Mouse (Mus musculus) neural tube, embryonic 12.5 days (tissue): ENCODE results near the gene Chst8. TPM values are rescaled to one million over a fixed set of nuclear protein-coding genes. Genes with fewer than 3 reads are reported as not detected.

Experiments used
- ATAC-seq: fragments of 200-750 bp; cut with Nextera tagmentation; 2 replicates; pipeline ENCODE4 v1.8.0; 2017; ENCODE audit warnings: low read depth, mild to moderate bottlenecking, moderate TSS enrichment, moderate library complexity; ENCODE audit not compliant: low FRiP score
- H3K27ac ChIP-seq: fragments of 300-500 bp; sonication (generic); 2 replicates; pipeline ENCODE4 v1.5.1; 2016
- H3K27me3 ChIP-seq: fragments of 300-500 bp; sonication (generic); replicated peaks from 2 replicates; pipeline ENCODE4 v1.6.1; 2016; ENCODE audit warnings: mild to moderate bottlenecking
- H3K36me3 ChIP-seq: fragments of 300-500 bp; sonication (generic); 2 replicates; pipeline ENCODE4 v1.6.1; 2016; ENCODE audit warnings: mild to moderate bottlenecking
- H3K4me1 ChIP-seq: fragments of 300-500 bp; sonication (generic); 2 replicates; pipeline ENCODE4 v1.6.1; 2016
- H3K4me2 ChIP-seq: fragments of 300-500 bp; sonication (generic); replicated peaks from 2 replicates; pipeline ENCODE4 v1.6.1; 2016; ENCODE audit warnings: mild to moderate bottlenecking
- H3K4me3 ChIP-seq: fragments of 300-500 bp; sonication (generic); 2 replicates; pipeline ENCODE4 v1.5.1; 2016
- H3K9ac ChIP-seq: fragments of 300-500 bp; sonication (generic); 2 replicates; pipeline ENCODE4 v1.6.1; 2016; ENCODE audit warnings: mild to moderate bottlenecking
- H3K9me3 ChIP-seq: fragments of 300-500 bp; sonication (generic); 2 replicates; pipeline ENCODE4 v1.6.1; 2016; ENCODE audit warnings: mild to moderate bottlenecking
- whole genome bisulfite sequencing: fragments of 180-500 bp; shearing (Covaris S2); methylation state at CpG from one replicate; pipeline ENCODE4 v1.1.7; 2016; 5-methylcytosine and 5-hydroxymethylcytosine counted together
- polyA plus RNA-seq: library from polyadenylated mRNA; unstranded; fragments of >200 nt; fragmentation: Nextera tagmentation; extraction: Ambion mirVana; gene quantifications from 2 replicates; pipeline ENCODE4 v1.2.1, GENCODE M21; 2016

Gene Chst8
- polyA plus RNA-seq, 1 experiment from 2014 or later, result 42.4 TPM

GRCm38 (mm10) chr7:34773309-34773708 is 39.2 kb downstream of the Chst8 start:
- H3K27me3 ChIP-seq, result no peaks in the 10 kb centered on the region
- H3K4me1 ChIP-seq, result peaks cover 26% of the 10 kb centered on the region
- ATAC-seq, result no peak
- H3K4me2 ChIP-seq, result peak overlapping the region; percentile 31; the same call in 1 of the 2 replicates
- H3K9ac ChIP-seq, result no peak overlapping the region
- H3K36me3 ChIP-seq, result no peaks in the 10 kb centered on the region
- WGBS, result 45% methylated on average over 5 of the region's 5 CpGs
- H3K27ac ChIP-seq, result peak overlapping the region; percentile 51
- H3K4me3 ChIP-seq, result no peak overlapping the region
- H3K9me3 ChIP-seq, result no peaks in the 10 kb centered on the region

DNA sequence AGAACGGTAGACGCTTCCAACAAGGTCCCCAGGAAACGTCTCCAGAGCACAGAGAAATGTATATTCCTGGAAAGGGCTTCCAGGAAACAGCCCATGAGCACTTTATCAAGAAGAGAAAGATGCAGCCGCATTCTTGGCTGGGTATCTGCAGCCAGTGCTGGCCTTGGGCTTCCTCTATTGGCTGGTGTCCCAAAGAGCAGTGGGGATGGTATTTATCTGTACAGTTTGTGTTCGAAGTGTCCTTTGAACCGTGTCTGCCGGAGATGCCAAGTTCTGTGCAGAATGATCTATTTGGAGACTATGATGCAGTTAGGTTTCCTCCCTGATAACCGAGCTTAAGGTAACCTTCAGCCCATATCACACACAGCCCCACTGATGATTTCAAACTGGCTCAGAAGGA is 43.0 kb downstream of the Chst8 start:
- Histone ChIP-seq H3K4me1 (peaks cover 29% of the 10 kb centered on the region), H3K27ac (no peak overlapping the region), H3K4me3 (no peak overlapping the region), H3K9me3 (no peaks in the 10 kb centered on the region), H3K36me3 (no peaks in the 10 kb centered on the region), H3K27me3 (no peaks in the 10 kb centered on the region), H3K4me2 (no peak overlapping the region), H3K9ac (no peak overlapping the region)
- no peak for ATAC-seq
- 86% methylated on average over 8 of the region's 8 CpGs for WGBS

DNA sequence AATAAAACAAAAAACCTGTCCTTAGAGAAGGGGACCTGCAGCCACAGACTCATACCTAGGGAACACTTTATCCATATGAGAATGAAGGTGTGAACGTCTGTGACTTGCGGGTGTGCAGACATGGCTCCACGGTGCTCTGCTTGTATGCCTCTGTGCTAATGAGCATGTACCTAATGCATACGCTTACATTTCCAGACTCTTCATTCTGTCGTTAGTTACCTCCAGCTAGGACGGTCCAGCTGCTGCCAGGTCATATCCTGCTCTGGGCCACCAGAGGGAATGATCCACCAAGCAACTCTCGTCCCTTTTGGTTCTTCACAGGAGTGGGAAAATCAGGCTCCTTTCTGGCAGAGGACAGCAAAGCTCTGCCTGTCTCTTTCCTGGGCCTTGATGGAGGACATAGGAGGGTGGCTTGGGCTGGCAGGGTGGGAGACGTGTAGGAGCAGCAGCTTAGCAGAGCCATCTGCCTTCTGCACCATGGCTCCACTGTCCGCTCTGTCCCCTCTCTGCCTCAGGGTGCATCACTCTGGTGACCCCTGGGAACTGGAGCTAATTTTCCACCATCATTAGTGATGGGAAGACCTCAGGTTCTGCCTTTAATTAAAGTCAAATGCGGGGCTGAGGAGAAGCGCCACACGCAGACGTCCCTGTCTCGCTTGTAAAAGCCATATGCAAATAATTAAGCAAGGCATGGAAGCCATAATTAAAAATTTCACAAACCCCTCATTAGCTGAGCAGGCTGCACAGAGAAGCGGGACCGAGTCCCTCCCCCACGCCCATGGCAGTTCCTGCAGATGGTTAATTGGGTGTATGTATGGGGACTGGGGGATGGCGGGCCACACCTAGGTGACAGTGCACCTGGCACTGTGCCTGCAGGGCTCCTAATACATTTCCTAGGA is 48.0 kb downstream of the Chst8 start:
- Histone ChIP-seq H3K9me3 (no peaks in the 10 kb centered on the region), H3K9ac (no peak overlapping the region), H3K36me3 (no peaks in the 10 kb centered on the region), H3K27ac (0 out of 2 replicates have a peak overlapping the region, but pooled peaks have one; percentile 11), H3K27me3 (no peaks in the 10 kb centered on the region), H3K4me3 (no peak overlapping the region), H3K4me1 (peaks cover 27% of the 10 kb centered on the region), H3K4me2 (no peak overlapping the region)
- peak; percentile 65 for ATAC-seq
- WGBS, result 51% methylated on average over 18 of the region's 18 CpGs

DNA sequence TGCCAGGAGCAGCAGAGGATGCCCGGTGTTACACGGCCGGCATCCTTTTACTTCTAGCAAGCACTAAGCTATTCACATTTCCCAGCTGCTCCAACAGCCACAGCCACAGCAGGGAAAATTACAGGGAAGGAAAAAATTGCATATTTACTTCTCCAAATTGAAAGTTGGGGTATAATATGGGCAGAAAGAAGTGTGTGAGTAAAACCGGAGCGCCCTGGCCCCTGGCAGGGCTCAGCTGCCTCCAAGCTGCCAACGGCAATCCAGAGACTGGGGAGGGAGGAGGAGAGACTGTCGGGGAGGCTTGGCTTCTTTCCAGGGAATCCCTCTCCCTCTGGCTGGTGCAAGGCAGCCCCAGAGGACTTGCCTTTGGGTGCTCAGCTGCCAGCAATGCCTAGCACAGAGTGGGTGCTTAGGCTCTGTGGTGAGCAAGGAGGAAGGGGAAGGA is 53.1 kb downstream of the Chst8 start:
- Histone ChIP-seq H3K4me1 (peaks cover 25% of the 10 kb centered on the region; the same call in 1 of the 2 replicates), H3K36me3 (no peaks in the 10 kb centered on the region), H3K9ac (0 out of 2 replicates have a peak overlapping the region, but pooled peaks have one; percentile 0), H3K4me2 (no peak overlapping the region), H3K27ac (no peak overlapping the region), H3K4me3 (no peak overlapping the region), H3K27me3 (no peaks in the 10 kb centered on the region), H3K9me3 (no peaks in the 10 kb centered on the region)
- WGBS, result 62% methylated on average over 7 of the region's 7 CpGs
- ATAC-seq, result 0 out of 2 replicates have a peak, but pooled peaks have one; percentile 22

DNA sequence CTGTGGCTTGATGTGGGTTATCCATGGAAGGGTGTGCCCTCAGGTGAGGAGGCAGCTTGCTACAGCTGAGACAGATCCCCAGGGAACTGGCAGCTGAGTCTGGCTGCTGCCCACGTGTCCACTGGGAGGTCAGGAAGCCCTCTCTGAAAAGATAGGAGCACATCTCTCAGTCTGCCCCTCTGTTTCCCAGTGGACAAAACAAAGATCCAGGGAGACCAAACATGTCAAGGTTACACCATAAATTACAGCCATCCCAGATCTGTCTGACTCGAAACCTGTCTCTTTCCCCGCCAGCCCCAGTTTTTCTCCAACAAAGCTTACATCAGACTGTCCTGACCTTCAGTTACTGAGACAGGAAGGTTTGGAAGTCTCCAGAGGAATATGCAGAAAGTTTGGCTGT is 53.8 kb downstream of the Chst8 start:
- WGBS, result 72% methylated on average over 3 of the region's 3 CpGs
- no peaks in the 10 kb centered on the region for H3K9me3 ChIP-seq
- H3K36me3 ChIP-seq, result no peaks in the 10 kb centered on the region
- no peak overlapping the region for H3K9ac ChIP-seq
- no peak overlapping the region for H3K27ac ChIP-seq
- peaks cover 22% of the 10 kb centered on the region; the same call in 1 of the 2 replicates for H3K4me1 ChIP-seq
- ATAC-seq, result no peak
- no peak overlapping the region for H3K4me2 ChIP-seq
- no peaks in the 10 kb centered on the region for H3K27me3 ChIP-seq
- no peak overlapping the region for H3K4me3 ChIP-seq

GRCm38 (mm10) chr7:34757513-34757912 is 55.0 kb downstream of the Chst8 start:
- 77% methylated on average over 4 of the region's 4 CpGs for WGBS
- no peaks in the 10 kb centered on the region for H3K27me3 ChIP-seq
- no peaks in the 10 kb centered on the region for H3K36me3 ChIP-seq
- H3K9me3 ChIP-seq, result no peaks in the 10 kb centered on the region
- H3K4me3 ChIP-seq, result no peak overlapping the region
- no peak overlapping the region for H3K4me2 ChIP-seq
- no peak for ATAC-seq
- H3K27ac ChIP-seq, result no peak overlapping the region
- peaks cover 32% of the 10 kb centered on the region for H3K4me1 ChIP-seq
- H3K9ac ChIP-seq, result no peak overlapping the region

- H3K4me2 ChIP-seq, result peak overlapping the region; percentile 16; the same call in 1 of the 2 replicates
Observed at GRCm38 (mm10) chr7:34753140-34753886, 59.2 kb downstream of the Chst8 start.

DNA sequence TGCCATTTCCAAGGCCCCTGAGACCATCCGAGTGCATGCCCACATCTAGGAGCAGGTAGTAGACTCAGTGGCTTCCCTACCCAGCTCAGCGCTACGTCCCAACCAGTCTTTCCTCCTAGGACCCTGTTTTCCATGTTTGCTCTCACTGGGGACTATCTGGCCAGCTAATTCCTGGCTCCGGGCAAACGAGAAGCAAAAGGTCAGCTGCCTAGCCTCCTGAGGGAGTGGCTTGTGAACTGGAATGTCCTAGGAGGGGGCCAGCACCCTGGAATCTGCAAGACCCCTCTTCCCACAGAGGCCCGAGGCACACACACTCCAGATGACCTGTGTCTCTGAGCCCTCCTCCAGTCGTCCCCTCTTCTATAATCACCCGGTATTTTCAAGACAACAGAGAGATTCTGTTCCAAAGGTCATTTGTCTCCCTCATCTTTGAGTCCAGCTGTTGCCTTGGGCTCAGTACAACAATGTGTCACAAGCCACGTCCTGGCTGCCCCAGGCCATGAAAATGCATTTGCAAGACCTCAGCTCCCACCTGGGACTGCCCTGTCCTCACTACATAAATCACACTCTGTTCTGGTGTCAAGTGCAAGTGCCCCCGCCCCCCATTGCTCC is 60.3 kb downstream of the Chst8 start:
- Histone ChIP-seq H3K27ac (no peak overlapping the region), H3K4me2 (no peak overlapping the region), H3K36me3 (no peaks in the 10 kb centered on the region), H3K9ac (no peak overlapping the region), H3K27me3 (no peaks in the 10 kb centered on the region), H3K9me3 (no peaks in the 10 kb centered on the region), H3K4me3 (no peak overlapping the region), H3K4me1 (peaks cover 37% of the 10 kb centered on the region)
- 0 out of 2 replicates have a peak, but pooled peaks have one; percentile 22 for ATAC-seq
- WGBS, result 32% methylated on average over 10 of the region's 10 CpGs

More at GRCm38 (mm10) chr7:34753140-34753886, 59.2 kb downstream of the Chst8 start:
- Histone ChIP-seq H3K27me3 (no peaks in the 10 kb centered on the region), H3K9ac (no peak overlapping the region), H3K27ac (peak overlapping the region; percentile 46; the same call in 1 of the 2 replicates), H3K36me3 (no peaks in the 10 kb centered on the region), H3K9me3 (no peaks in the 10 kb centered on the region), H3K4me1 (peaks cover 41% of the 10 kb centered on the region), H3K4me3 (no peak overlapping the region)
- WGBS, result 52% methylated on average over 32 of the region's 32 CpGs
- ATAC-seq, result peak; percentile 33; the same call in 1 of the 2 replicates

GRCm38 (mm10) chr7:34750350-34750749 is 62.2 kb downstream of the Chst8 start:
- H3K27me3 ChIP-seq, result no peaks in the 10 kb centered on the region
- 68% methylated on average over 7 of the region's 7 CpGs for WGBS
- H3K36me3 ChIP-seq, result no peaks in the 10 kb centered on the region
- no peak overlapping the region for H3K4me3 ChIP-seq
- peaks cover 45% of the 10 kb centered on the region for H3K4me1 ChIP-seq
- no peak overlapping the region for H3K9ac ChIP-seq
- no peak for ATAC-seq
- no peak overlapping the region for H3K27ac ChIP-seq
- no peaks in the 10 kb centered on the region for H3K9me3 ChIP-seq
- no peak overlapping the region for H3K4me2 ChIP-seq

DNA sequence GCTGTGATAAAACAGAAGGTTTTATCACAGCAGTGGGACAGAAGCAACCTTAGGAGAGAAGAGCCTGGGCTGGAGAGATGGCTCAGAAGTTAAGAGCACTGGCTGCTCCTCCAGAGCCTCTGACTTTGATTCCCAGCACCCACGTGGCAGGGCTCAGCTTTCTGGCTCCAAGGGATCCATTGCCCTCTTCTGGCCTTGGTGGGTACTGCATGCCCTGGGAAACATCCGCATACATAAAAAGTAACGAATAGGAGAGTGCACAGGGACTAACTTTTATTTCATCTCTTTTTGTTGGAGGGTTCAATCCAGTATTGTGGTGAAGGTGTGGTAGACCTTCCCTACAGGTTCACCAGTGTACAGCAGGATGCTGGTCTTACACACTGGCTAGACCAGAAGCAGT is 62.8 kb downstream of the Chst8 start:
- H3K4me2 ChIP-seq, result no peak overlapping the region
- ATAC-seq, result no peak
- WGBS, result 46% methylated on average over 3 of the region's 3 CpGs
- H3K27ac ChIP-seq, result no peak overlapping the region
- no peaks in the 10 kb centered on the region for H3K27me3 ChIP-seq
- no peak overlapping the region for H3K9ac ChIP-seq
- H3K36me3 ChIP-seq, result no peaks in the 10 kb centered on the region
- no peak overlapping the region for H3K4me3 ChIP-seq
- no peaks in the 10 kb centered on the region for H3K9me3 ChIP-seq
- peaks cover 45% of the 10 kb centered on the region for H3K4me1 ChIP-seq

DNA sequence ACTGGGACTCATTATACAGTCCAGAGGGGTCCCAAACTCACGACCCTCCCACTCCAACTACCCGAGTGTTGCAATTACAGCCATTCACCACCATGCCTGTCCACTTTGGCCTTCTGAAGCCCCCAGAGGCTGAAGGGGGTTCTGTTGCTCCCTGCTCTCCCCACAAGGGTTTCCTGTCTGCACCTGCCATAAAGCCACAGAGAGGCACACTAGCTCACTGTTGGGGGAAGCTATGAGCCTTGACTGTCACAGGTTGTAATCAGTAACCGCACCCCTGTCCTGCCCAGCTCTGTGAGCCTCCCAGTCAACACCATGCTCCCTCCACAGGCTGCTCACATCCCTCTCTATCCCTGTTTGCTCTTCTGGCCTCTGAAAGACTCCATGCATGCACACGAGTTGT is 64.0 kb downstream of the Chst8 start:
- Histone ChIP-seq H3K9me3 (no peaks in the 10 kb centered on the region), H3K4me2 (no peak overlapping the region), H3K4me1 (peaks cover 41% of the 10 kb centered on the region), H3K27ac (no peak overlapping the region), H3K9ac (no peak overlapping the region), H3K27me3 (no peaks in the 10 kb centered on the region), H3K36me3 (no peaks in the 10 kb centered on the region), H3K4me3 (no peak overlapping the region)
- 70% methylated on average over 4 of the region's 4 CpGs for WGBS
- ATAC-seq, result no peak

GRCm38 (mm10) chr7:34747661-34748060 is 64.8 kb downstream of the Chst8 start:
- Histone ChIP-seq H3K27ac (no peak overlapping the region), H3K4me1 (peaks cover 32% of the 10 kb centered on the region), H3K4me3 (no peak overlapping the region), H3K4me2 (no peak overlapping the region), H3K9me3 (no peaks in the 10 kb centered on the region), H3K36me3 (no peaks in the 10 kb centered on the region), H3K27me3 (no peaks in the 10 kb centered on the region), H3K9ac (no peak overlapping the region)
- no peak for ATAC-seq
- WGBS, result 75% methylated on average over 12 of the region's 12 CpGs
